Comparison of ENCODE assay signal across 8 mouse cellular contexts in genomic region chr8:83652030-83652743, GRCm38 (mm10). TPM values are rescaled to one million over a fixed set of nuclear protein-coding genes. Genes with fewer than 3 reads are reported as not detected.
A peak's percentile ranks its signal among the peaks of the same experiment; 100 is the strongest.
DNase-seq lines count a peak whose midpoint lies in the region; ATAC-seq lines count a peak whose summit lies in the region.

TSS of gene Gipc1 (plus strand) at chr8:83652677.

- no peaks in the 10 kb centered on the region for H3K9me3 ChIP-seq in intestine, embryonic 14.5 days (ENCODE audit: control insufficient read depth, low read length)

- peak; percentile 88 for DNase-seq in adrenal gland, adult 18-20 months (ENCODE audit: low spot score in 2 of 2)
- DNase-seq in embryo, embryonic 11 days = peak; percentile 99
- peak; percentile 97 for DNase-seq in gastrocnemius, postnatal 25 days
- peak; percentile 96 for DNase-seq in intestine, embryonic 14.5 days (ENCODE audit: low spot score)
- peak; percentile 96 to 98 for DNase-seq in left cerebral cortex, postnatal 14 days (ENCODE audit: low spot score in 2 of 2)
- peak; percentile 98 for DNase-seq in mesoderm, embryonic 11.5 days (ENCODE audit: low read depth, low spot score)
- DNase-seq in right cerebral cortex, postnatal 36 days (ENCODE audit: low spot score in 2 of 2) = peak; percentile 95 to 96
- peak; percentile 98 for DNase-seq in yolk sac, embryonic 10.5 days (ENCODE audit: low spot score)

- H3K27me3 ChIP-seq in intestine, embryonic 14.5 days (replicated peaks; ENCODE audit: control insufficient read depth, insufficient read depth, low read length) = no peaks in the 10 kb centered on the region

- H3K4me1 ChIP-seq in intestine, embryonic 14.5 days (replicated peaks; ENCODE audit: control insufficient read depth, insufficient read depth, low read length) = peaks cover 12% of the 10 kb centered on the region

- intact Hi-C loops in left cerebral cortex, postnatal 14 days (cut with DNase I) = no loop called here

- H3K36me3 ChIP-seq in intestine, embryonic 14.5 days (ENCODE audit: control insufficient read depth, insufficient read depth, low read length) = peaks cover 9% of the 10 kb centered on the region; the same call in 1 of the 2 replicates

- peak within 1 kb of the TSS; percentile 76 for H3K27ac ChIP-seq in intestine, embryonic 14.5 days (ENCODE audit: low read depth)

- H3K4me2 ChIP-seq in intestine, embryonic 14.5 days (ENCODE audit: low read length) = peak within 1 kb of the TSS; percentile 72

- H3K9ac ChIP-seq in intestine, embryonic 14.5 days (ENCODE audit: low read length) = peak within 1 kb of the TSS; percentile 81

- 5% methylated on average over 42 of the region's 50 CpGs for WGBS in intestine, embryonic 14.5 days

- ATAC-seq in intestine, embryonic 14.5 days (replicated peaks; ENCODE audit: low FRiP score, low TSS enrichment, low read depth) = peak; percentile 95

- peak within 1 kb of the TSS; percentile 95 for H3K4me3 ChIP-seq in intestine, embryonic 14.5 days (ENCODE audit: low read depth, low read length)

RNA-seq across cellular contexts. Expression of gene Gipc1, which starts in this region (rescaled TPM):
- 10 to 100 TPM; 26.2 to 29.8 TPM for total RNA-seq in adrenal gland, adult 18-20 months (2021)
- 10 to 100 TPM; 18.9 to 20.4 TPM for total RNA-seq in gastrocnemius, postnatal 25 days (2021)
- polyA plus RNA-seq in intestine, embryonic 14.5 days (2014; fragmentation: Nextera tagmentation; extraction: Ambion mirVana) = 158 and 160 TPM in 2 replicates
- total RNA-seq in left cerebral cortex, postnatal 14 days (2021) = 100 to 1,000 TPM; 104 to 109 TPM

Comparison
In these comparisons a context has a peak if more than half of its experiments do, and no peak if none do; other contexts are left out.
1. Peak in every context shown above with its lines: DNase-seq, ATAC-seq, H3K4me3 ChIP-seq and H3K27ac ChIP-seq.